Mouse (Mus musculus) forebrain, embryonic 13.5 days (tissue): ENCODE results near the gene Ssb. TPM values are rescaled to one million over a fixed set of nuclear protein-coding genes. Genes with fewer than 3 reads are reported as not detected.
A peak's percentile ranks its signal among the peaks of the same experiment; 100 is the strongest.

Experiments
- ATAC-seq: fragments of 200-750 bp; cut with Nextera tagmentation; 2 replicates; pipeline ENCODE4 v1.8.0; 2017
- H3K27ac ChIP-seq: fragments of 300-500 bp; sonication (generic); 2 replicates; pipeline ENCODE4 v1.5.1; 2015; ENCODE audit warnings: inconsistent platforms, mild to moderate bottlenecking, moderate library complexity
- H3K27me3 ChIP-seq: fragments of 300-500 bp; sonication (generic); 2 replicates; pipeline ENCODE4 v1.6.1; 2015; ENCODE audit warnings: mild to moderate bottlenecking, inconsistent platforms
- H3K36me3 ChIP-seq: fragments of 300-500 bp; sonication (generic); 2 replicates; pipeline ENCODE4 v1.6.1; 2015; ENCODE audit warnings: mild to moderate bottlenecking, inconsistent platforms; ENCODE audit not compliant: poor library complexity, severe bottlenecking
- H3K4me1 ChIP-seq: fragments of 300-500 bp; sonication (generic); 2 replicates; pipeline ENCODE4 v1.6.1; 2015; ENCODE audit warnings: inconsistent platforms
- H3K4me2 ChIP-seq: fragments of 300-500 bp; sonication (generic); 2 replicates; pipeline ENCODE4 v1.6.1; 2015; ENCODE audit warnings: inconsistent platforms, mild to moderate bottlenecking, moderate library complexity
- H3K4me3 ChIP-seq: fragments of 300-500 bp; sonication (generic); 2 replicates; pipeline ENCODE4 v1.5.1; 2015; ENCODE audit warnings: mild to moderate bottlenecking, inconsistent platforms
- H3K9ac ChIP-seq: fragments of 300-500 bp; sonication (generic); 2 replicates; pipeline ENCODE4 v1.6.1; 2015; ENCODE audit warnings: mild to moderate bottlenecking, inconsistent platforms
- H3K9me3 ChIP-seq: fragments of 300-500 bp; sonication (generic); replicated peaks from 2 replicates; pipeline ENCODE4 v1.6.1; 2016; ENCODE audit warnings: inconsistent platforms
- WGBS: fragments of 180-500 bp; shearing (Covaris S2); methylation state at CpG from one replicate; pipeline ENCODE4 v1.1.7; 2015; 5-methylcytosine and 5-hydroxymethylcytosine counted together
- polyA plus RNA-seq: library from polyadenylated mRNA; unstranded; fragments of >200 nt; fragmentation: Nextera tagmentation; extraction: Ambion mirVana; gene quantifications from 2 replicates; pipeline ENCODE4 v1.2.1, GENCODE M21; 2015

Gene Ssb
- polyA plus RNA-seq = 400 and 426 TPM in 2 replicates

DNA sequence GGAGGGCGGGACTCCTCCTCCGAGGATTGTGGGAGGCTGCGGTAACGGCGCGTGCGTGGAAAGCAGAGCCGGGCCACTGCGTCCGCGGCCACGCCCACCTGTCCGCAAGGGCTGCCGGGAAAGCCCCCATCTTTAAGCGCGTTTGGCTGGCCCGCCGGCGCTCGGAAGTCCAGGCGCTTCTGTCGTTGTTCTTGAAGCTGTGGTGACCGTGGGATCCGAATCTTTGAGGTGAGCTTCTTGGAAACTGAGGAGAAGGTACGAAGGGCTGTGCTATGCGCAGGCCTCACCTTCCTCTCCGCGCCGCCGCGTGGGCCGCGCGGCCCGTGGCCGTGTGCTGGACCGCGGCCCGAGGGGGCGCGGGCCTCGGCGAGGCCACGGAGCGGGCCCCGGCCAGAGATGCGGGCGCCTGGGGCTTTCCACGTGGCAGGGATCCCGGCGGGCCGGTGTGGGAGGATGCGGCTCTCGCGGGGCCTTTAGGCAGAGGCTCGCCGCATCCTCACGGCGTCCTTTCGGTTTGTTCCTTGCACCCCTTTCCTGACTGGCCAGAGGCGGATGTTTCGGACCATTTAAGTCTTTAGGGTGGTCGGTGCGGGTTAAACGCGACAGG lies at the start of gene Ssb:
Gene Ssb (plus strand): TSS at position 78 of the 607 bp plus-strand sequence.
- H3K4me1 ChIP-seq = peaks cover 27% of the 10 kb centered on the region
- H3K9me3 ChIP-seq = no peaks in the 10 kb centered on the region
- ATAC-seq = peak; percentile 99
- H3K4me3 ChIP-seq = peak within 1 kb of the TSS; percentile 100
- peaks cover 10% of the 10 kb centered on the region for H3K36me3 ChIP-seq
- peak within 1 kb of the TSS; percentile 90 for H3K27ac ChIP-seq
- H3K27me3 ChIP-seq = no peaks in the 10 kb centered on the region
- peak within 1 kb of the TSS; percentile 87 for H3K4me2 ChIP-seq
- WGBS = 0% methylated on average over 65 of the region's 66 CpGs
- peak within 1 kb of the TSS; percentile 100 for H3K9ac ChIP-seq

DNA sequence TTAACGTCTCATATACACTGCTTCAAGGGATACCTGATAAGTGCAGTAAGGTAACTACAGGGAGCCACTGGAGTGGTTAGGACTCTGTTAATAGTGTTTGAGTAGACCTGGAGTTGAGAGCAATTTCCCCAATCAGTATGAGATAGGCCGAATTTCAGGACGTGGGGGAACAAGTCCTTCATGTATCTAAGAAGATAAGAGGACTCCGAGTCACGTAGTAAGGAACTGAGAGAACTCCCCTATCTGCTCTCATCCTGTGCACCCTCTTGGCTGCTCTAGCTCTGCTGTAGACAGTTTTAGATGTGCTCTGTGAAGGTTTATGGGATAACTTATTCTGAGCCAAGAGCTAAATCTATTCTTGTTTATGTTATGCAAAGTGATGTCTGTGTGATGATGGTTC lies 44.8 kb upstream of the Ssb start:
- Histone ChIP-seq H3K27me3 (no peaks in the 10 kb centered on the region), H3K36me3 (no peaks in the 10 kb centered on the region), H3K4me3 (no peak overlapping the region), H3K9me3 (no peaks in the 10 kb centered on the region), H3K4me2 (no peak overlapping the region), H3K4me1 (peaks cover under 1% of the 10 kb centered on the region), H3K9ac (no peak overlapping the region), H3K27ac (no peak overlapping the region)
- no peak for ATAC-seq
- WGBS = 88% methylated on average over 5 of the region's 5 CpGs

DNA sequence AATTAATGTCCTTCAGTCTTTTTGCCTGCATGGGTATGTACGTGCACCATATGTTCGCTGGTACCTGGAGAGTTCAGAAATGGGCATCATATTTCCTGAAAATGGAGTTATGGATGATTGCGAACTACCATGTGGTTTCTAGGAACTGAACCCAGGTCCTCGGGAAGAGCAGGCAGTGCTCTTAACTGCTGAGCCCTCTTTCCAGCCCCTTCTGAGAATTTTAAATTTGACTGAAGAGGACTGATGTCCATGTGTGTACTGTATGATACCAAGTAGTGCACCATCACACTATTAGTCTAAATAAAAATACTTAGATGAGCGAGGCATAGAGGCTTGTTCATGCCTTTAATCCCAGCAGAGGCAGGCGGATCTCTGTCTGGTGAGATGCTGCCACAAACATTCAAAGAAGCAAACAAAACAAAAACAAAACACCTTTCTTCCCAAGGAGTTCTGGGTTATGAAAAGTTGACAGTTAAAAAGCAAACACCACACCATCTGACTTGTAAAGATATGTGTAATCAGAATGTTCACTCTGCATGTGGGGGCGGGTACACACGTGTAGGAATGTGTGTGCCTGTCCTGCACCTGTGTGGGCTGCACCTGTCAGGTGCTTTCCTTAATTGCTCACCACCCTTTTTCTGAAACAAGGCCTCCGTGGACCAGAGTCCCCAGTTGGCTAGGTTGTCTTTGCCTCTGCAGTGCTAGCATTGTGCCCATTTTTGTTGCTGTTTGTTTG lies 42.8 kb upstream of the Ssb start:
- Histone ChIP-seq H3K4me2 (no peak overlapping the region), H3K4me3 (no peak overlapping the region), H3K27ac (no peak overlapping the region), H3K36me3 (no peaks in the 10 kb centered on the region), H3K9me3 (no peaks in the 10 kb centered on the region), H3K27me3 (no peaks in the 10 kb centered on the region), H3K4me1 (peaks cover 11% of the 10 kb centered on the region), H3K9ac (no peak overlapping the region)
- ATAC-seq = no peak
- 85% methylated on average over 9 of the region's 9 CpGs for WGBS

DNA sequence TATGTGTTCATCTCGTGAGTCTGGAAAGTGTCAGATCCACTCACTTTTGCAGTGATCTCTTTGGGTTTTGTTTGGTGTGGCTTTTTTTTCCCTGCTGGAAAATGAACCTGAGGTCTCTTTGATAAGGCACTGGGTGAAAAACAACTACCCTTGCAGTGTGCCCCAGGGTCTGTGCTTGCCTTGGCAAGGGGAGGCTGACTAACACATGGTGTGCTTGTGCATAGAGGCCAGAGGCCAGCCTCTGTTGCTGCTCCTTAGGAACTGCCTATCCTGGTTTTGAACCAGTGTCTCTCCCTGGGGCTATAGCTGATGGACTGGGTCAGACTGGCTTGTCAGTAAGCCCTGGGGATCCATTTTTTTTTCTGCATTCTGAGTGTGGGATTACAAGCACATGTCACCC lies 41.2 kb upstream of the Ssb start:
- Histone ChIP-seq H3K9ac (no peak overlapping the region), H3K4me2 (no peak overlapping the region), H3K9me3 (no peaks in the 10 kb centered on the region), H3K4me3 (no peak overlapping the region), H3K4me1 (peaks cover 24% of the 10 kb centered on the region), H3K27me3 (no peaks in the 10 kb centered on the region), H3K27ac (no peak overlapping the region), H3K36me3 (peaks cover 8% of the 10 kb centered on the region; the same call in 1 of the 2 replicates)
- ATAC-seq = no peak
- WGBS = 71% methylated on average over 1 of the region's 1 CpGs

DNA sequence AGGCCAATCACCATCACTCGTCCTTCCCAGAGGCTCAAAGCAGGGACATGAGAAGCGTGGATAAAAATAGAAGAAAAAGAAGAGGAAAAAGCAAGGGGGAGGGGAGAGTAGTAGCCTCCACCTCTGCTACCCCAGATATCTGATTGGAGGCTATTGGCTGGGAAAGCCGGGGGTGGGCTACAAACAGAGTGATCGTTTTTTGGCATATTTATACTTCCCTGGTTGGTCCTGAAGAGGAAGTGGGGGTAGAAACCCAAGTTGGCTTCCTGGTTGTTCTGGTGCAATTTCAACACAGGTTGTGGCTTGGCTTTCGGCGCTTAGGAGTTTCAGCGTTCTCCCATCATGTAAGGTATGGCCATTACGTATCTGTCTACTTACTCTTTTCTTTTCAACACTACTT lies 39.7 kb upstream of the Ssb start, which contains the start of gene Klhl23:
Gene Klhl23 (plus strand): TSS at position 234 of the 400 bp plus-strand sequence.
- WGBS = 25% methylated on average over 8 of the region's 8 CpGs
- Histone ChIP-seq H3K9ac (peak within 1 kb of the TSS; percentile 94), H3K4me1 (peaks cover 34% of the 10 kb centered on the region), H3K36me3 (peaks cover 12% of the 10 kb centered on the region; the same call in 1 of the 2 replicates), H3K27ac (peak within 1 kb of the TSS; percentile 92), H3K9me3 (no peaks in the 10 kb centered on the region), H3K27me3 (no peaks in the 10 kb centered on the region), H3K4me2 (peak within 1 kb of the TSS; percentile 77), H3K4me3 (peak within 1 kb of the TSS; percentile 83)
- no peak for ATAC-seq

DNA sequence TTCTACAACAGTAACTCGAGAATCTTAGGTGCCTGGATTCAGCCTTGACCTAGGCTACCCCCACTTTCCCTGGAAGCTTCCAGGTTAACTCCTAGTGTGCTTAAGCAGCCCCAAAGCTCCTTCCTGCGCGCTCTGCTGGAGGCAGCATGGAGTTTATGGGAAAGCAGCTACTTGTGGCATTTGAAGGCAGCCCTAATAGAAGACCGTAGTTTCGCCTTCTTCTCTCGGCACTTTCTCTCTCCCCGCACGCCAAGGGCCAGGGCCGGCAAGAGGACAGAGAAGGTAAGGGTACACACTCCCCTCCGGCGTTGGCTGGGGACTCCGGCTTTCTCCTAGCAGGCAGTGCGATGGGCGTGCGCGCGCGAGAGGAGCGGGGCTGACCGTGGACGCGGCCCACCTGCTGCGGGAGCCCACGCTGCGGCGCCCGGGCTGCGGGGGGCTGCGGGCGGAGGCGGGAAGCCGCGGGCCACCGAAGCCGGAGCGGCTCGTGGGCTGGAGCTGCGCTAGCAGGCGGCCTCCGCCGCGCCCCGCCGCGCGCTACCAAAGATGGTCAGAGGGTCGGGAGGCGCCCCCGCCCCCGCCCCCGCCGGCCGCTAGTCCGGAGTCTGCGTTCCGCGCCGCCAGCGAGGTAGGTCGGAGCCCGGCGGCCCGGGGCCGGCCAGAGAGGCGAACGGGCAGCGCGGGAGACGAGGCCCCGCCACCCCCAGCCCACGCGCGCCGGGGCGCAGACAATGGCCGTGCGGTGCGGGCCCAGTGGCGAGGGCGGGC lies 38.8 kb upstream of the Ssb start:
- Histone ChIP-seq H3K4me1 (peaks cover 35% of the 10 kb centered on the region), H3K27ac (peak overlapping the region; percentile 92), H3K36me3 (peaks cover 15% of the 10 kb centered on the region; the same call in 1 of the 2 replicates), H3K9me3 (no peaks in the 10 kb centered on the region), H3K9ac (peak overlapping the region; percentile 94), H3K27me3 (no peaks in the 10 kb centered on the region), H3K4me2 (peak overlapping the region; percentile 77), H3K4me3 (peak overlapping the region; percentile 83)
- ATAC-seq = peak; percentile 85
- WGBS = 1% methylated on average over 41 of the region's 80 CpGs

DNA sequence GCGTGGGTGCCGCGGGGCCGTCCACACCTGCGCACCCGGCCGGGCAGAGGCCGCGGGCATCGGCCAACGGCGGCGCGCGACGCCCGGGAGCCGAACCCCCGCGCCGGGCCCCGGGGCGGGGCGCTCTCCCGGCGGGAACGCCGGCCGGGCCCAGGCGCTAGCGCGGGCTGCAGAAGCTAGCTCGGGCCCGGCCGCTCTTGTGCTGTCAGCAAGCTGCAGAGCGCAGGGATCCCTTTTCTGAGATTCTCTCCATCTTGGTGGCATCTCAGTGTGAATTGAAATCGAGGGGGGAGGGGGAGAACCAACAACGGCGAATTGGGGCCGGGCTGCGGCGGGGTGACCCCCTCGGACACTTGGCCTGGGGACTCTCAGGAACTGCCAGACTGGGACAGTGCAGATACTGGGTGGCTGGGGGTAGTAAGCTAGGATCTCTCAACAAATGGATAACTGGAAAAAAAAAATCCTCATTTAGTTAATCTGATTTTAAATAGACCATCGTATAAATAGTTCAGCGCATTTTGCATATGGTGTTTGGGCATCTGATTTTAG lies 38.2 kb upstream of the Ssb start:
- H3K9me3 ChIP-seq = no peaks in the 10 kb centered on the region
- peak; percentile 83 for ATAC-seq
- under 1% methylated on average over 44 of the region's 45 CpGs for WGBS
- peak overlapping the region; percentile 77 for H3K4me2 ChIP-seq
- peak overlapping the region; percentile 83 for H3K4me3 ChIP-seq
- peaks cover 15% of the 10 kb centered on the region; the same call in 1 of the 2 replicates for H3K36me3 ChIP-seq
- peak overlapping the region; percentile 94 for H3K9ac ChIP-seq
- H3K27ac ChIP-seq = peak overlapping the region; percentile 92
- no peaks in the 10 kb centered on the region for H3K27me3 ChIP-seq
- peaks cover 35% of the 10 kb centered on the region for H3K4me1 ChIP-seq

DNA sequence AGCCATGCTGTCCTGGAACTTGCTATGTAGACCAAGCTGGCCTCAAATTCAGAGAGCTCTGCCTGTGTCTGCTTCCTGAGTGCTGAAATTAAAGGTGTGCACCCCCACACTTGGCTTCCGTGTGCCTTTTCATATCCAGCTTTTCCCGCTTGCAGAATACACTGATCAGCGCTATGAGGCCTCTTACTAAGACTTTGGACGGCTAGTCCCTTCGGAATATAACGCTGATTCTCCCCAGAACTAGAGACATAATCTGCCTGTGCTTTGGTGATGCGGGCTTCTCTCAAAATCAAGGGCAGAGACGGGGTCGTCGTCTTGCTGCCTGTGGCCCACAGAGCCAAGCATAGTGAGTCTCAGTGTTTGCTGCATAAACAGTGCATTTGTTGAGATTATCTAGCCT lies 35.5 kb upstream of the Ssb start:
- H3K9ac ChIP-seq = no peak overlapping the region
- no peak for ATAC-seq
- H3K27ac ChIP-seq = no peak overlapping the region
- H3K4me2 ChIP-seq = no peak overlapping the region
- no peaks in the 10 kb centered on the region for H3K27me3 ChIP-seq
- no peaks in the 10 kb centered on the region for H3K9me3 ChIP-seq
- no peak overlapping the region for H3K4me3 ChIP-seq
- WGBS = 81% methylated on average over 10 of the region's 10 CpGs
- H3K36me3 ChIP-seq = peaks cover 30% of the 10 kb centered on the region
- H3K4me1 ChIP-seq = peaks cover 35% of the 10 kb centered on the region

DNA sequence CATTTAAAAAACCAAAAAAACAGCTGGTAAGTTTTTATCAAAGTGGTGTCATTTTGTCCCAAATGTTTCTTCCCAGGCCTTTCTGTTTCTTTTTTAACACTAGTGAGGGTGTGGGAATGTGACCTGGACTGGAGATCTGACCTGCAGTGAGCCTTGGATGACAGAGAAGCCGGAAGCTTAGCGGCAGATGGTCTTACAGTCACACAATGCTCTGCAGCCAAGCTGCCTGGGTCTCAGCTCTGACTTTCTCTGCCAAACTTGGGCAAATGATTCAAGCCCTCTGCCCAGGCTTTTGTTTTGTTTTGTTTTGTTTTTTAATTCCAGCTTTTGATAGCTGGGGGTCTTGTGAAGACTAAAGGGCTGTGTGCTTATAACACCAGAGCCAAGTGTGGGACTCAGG lies 35.0 kb upstream of the Ssb start:
- Histone ChIP-seq H3K27ac (0 out of 2 replicates have a peak overlapping the region, but pooled peaks have one; percentile 19), H3K4me1 (peaks cover 35% of the 10 kb centered on the region), H3K9ac (no peak overlapping the region), H3K4me2 (no peak overlapping the region), H3K36me3 (peaks cover 35% of the 10 kb centered on the region), H3K27me3 (no peaks in the 10 kb centered on the region), H3K4me3 (no peak overlapping the region), H3K9me3 (no peaks in the 10 kb centered on the region)
- no peak for ATAC-seq
- WGBS = 54% methylated on average over 2 of the region's 2 CpGs

DNA sequence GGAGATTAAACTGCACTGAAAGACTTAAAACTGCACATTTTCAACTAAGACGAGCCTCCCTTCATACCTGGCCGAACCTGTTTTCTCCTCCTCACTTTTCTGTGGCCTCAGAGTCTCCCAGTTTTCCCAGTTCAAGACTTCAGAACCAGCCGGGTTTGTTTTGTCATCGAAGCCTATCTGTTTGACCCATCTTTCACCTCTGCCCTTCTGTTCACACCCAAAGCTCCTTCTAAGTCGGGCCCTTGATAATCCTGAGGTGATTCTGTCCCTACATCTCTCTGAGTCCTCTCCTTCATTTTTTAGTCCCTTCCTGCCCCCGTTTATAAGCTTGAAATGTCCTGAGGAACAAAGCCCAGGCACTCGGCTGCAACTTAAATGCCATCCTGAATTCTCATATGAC lies 33.3 kb upstream of the Ssb start:
- Histone ChIP-seq H3K9ac (no peak overlapping the region), H3K36me3 (peaks cover 43% of the 10 kb centered on the region), H3K9me3 (no peaks in the 10 kb centered on the region), H3K4me1 (peaks cover 26% of the 10 kb centered on the region), H3K27me3 (no peaks in the 10 kb centered on the region), H3K4me2 (no peak overlapping the region), H3K27ac (no peak overlapping the region), H3K4me3 (no peak overlapping the region)
- 47% methylated on average over 7 of the region's 7 CpGs for whole genome bisulfite sequencing
- ATAC-seq = no peak

DNA sequence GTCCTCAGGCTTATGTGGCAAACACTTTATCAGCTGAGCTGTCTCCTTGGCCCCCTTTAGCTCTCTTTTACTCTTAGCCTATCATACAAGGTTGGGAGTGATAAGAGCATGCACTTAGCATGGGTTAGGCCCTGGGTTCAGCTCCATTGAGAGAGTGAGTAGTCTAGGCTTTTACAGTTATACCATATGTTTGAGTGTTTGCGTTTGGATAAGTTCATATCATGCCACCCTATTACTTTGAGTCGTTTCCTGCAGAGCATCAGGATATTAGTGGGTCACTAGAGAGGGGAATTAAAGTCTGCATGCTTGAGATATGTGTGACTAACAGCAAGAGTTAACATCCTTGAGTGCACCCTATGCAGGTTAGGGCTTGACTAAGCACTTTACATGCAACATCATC lies 31.7 kb upstream of the Ssb start:
- ATAC-seq = no peak
- H3K27ac ChIP-seq = no peak overlapping the region
- H3K4me2 ChIP-seq = no peak overlapping the region
- H3K9me3 ChIP-seq = no peaks in the 10 kb centered on the region
- no peak overlapping the region for H3K4me3 ChIP-seq
- H3K36me3 ChIP-seq = peaks cover 53% of the 10 kb centered on the region
- H3K27me3 ChIP-seq = no peaks in the 10 kb centered on the region
- WGBS = 96% methylated on average over 2 of the region's 2 CpGs
- H3K9ac ChIP-seq = no peak overlapping the region
- peaks cover 13% of the 10 kb centered on the region; the same call in 1 of the 2 replicates for H3K4me1 ChIP-seq

DNA sequence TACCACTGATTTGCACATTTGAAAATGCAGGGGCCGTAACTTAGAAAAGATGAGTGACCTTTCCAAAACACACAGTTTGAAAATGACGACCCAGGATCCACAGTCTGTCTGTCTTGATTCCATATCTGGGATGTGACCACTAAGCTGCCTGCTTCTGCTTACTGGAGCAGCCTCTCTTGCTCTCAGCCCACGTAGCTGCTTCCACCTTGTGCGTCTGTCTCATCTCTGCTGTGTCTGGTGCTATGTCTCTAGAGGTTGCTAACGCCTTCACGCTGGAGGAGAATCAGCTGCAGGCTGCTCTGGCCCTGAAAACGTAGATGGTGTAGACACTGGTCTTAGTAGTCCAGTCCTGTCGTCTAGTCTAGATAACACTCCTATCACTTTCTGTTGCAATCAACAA lies 31.2 kb upstream of the Ssb start:
- no peak overlapping the region for H3K27ac ChIP-seq
- no peaks in the 10 kb centered on the region for H3K9me3 ChIP-seq
- H3K4me2 ChIP-seq = no peak overlapping the region
- peaks cover 53% of the 10 kb centered on the region for H3K36me3 ChIP-seq
- 94% methylated on average over 8 of the region's 8 CpGs for WGBS
- H3K9ac ChIP-seq = no peak overlapping the region
- no peak overlapping the region for H3K4me3 ChIP-seq
- peaks cover 11% of the 10 kb centered on the region; the same call in 1 of the 2 replicates for H3K4me1 ChIP-seq
- no peaks in the 10 kb centered on the region for H3K27me3 ChIP-seq
- ATAC-seq = no peak
